Mouse (Mus musculus) thymus, postnatal 10 days (tissue): ENCODE results near the gene Taldo1.
A peak's percentile ranks its signal among the peaks of the same experiment; 100 is the strongest.

ENCODE experiments used
- DNase-seq, 2 experiments: peaks; one replicate each; pipeline ENCODE4 v3.0.0; 2021; ENCODE audit warnings: low spot score in 2 of 2

Taldo1 gene

DNA sequence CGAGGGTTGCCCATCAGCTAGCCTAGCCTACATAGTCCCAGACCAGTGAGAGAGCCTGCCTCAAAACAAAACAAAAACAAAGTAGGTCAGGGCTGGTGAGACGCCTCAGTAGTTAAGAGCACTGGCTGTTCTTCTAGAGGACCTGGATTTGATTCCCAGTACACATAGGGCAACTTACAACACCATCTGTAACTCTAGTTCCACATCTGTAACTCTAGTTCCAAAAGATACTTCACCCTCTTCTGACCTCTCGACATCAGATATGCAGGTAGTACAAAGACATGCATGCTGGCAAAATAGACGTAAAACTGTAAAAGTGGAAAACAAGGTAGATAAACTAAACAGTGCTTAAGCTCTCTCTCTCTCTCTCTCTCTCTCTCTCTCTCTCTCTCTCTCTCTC is 31.8 kb downstream of the Taldo1 start:
- no peak for DNase-seq

DNA sequence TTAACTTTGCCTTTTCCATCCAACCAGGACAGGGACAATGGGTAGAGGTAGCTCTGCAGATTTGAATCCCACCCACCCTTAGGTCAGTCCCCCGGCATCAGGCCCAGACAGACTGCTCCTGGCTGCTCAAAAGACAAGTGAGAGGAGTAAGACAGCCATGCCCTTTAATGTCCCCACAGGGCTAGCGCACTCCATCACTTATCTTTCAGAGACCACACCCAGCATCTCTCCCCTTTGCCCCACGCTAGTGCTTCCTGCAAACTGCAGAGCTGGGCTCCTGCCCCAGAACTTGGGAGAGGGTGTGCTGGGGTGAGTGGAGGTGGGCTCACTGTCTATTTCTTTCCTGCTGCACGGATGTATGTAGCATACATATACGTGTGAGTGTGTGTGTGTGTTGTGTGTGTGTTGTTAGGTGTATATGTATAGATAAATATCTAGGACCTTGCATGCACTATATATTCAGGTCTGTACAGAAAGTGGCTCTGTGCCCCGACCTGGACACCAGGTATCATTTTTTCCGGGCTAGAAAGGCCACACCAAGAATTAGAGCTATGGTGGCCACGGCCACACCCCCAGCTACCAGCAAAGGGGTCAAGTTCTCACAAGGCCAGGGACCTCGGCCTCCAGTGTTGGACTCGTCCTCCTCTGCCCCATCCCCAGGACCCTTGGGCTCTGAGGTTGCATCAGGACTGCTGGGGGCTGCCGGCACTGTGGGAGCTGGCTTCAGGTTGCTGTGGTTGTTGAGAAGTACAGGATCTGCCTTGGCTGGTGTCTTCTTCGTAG is 35.1 kb downstream of the Taldo1 start:
- DNase-seq, result no peak

DNA sequence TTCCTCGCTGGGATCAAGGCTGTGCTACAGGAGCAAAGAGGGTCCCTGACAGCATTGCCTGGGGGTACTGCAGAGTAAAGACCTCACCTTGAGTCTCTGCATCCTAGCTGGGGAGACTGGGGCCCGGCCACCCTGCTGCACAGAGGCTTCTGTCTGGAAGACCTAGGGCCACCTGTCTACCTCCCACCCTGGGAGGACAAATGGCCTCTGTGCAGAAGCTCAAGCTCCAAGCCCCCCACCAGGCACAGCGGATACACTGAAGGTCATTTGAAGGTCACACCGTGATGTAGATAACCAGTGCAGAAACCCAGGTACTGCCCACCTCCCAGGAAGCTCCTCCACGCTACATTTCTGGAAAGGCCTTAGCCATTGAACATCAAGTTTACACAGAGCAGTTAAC is 36.7 kb downstream of the Taldo1 start:
- no peak for DNase-seq

DNA sequence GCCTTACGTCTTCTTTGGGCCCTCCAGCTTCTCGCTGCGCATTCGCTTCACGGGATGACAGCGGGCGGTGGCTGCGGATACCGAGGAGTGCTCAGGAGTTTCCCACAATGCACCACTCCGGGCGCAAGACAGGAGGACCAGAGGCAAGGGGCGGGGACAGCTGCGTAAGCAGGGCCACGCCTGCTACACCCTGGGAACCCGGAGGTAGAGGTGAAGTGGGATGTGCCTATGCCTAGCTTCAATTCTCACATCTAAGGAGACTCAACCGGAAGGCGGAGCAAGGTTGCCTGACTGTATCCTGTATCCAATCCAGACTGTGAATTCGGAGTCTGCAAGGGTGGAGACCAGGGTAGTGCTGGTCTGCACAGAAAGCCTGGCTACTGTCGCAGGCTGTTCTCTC is 37.3 kb downstream of the Taldo1 start, which contains the start of gene Cend1:
Cend1 (minus strand) TSS at position 182 of the 400 bp plus-strand sequence.
- DNase-seq, result no peak

DNA sequence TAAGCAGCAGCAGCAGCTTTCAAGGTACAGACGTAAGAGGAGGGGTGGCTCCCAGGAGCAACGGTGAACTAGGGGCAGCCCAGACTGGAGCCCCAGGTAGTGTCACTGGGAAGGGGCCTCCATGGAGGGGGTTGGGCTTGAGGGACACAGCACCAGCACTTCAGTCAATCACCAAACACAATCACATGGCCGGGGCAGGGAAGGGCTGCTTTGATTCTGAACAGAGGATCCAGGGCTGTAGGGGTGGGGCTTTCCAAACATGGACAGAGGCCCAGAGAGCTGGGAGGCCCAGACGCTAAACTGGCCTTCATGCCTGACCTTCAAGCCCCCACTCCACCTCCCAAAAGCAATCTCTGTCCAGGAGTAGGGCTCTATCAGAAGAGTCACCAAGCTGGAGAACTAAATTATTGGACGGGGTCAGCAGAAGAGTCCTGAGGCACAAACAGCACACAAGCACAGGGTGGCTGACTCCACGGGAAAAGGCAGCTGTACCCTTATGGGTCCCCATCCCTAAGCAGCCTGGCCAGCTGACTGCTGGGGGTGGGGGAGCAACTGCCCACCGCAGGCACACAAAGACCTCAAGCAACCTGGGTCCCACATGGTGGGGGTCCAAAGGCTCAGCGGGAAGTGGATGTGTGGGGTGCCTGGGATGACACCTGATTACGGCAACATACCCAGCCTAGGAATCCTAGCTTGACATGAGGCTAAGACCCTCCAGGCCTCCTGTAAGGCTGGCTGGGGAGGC is 38.0 kb downstream of the Taldo1 start:
- DNase-seq, result no peak

DNA sequence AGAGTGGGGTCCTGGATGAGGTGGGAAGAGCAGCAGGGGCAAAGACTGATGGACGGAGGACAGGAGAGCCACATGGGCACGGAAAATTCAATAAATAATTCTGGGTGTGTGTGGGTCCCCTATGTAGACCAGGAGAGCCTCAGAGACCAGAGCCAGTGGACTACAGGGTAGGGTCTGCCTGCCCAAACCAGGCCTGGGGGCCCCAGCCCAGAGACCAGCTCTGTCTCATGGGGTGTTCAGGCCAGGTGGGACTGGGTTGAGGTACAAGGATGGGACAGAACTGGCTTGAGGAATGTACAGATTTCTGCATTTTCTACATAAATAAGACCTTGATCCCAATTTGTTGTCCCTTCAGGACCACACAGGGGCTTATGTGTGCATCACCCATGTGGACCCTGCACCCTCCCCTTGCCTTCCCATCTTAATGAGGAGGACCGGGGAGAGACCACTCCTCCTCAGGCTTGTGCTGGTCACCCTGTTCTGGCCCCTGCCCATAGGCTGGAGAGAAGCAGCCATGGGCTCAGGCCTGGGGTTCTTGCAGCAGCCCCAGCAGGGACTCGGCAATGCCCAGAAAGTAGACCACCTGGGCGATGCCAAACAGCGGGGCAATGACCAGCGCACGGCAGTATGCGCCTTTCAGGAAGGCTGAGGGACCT is 38.7 kb downstream of the Taldo1 start:
- no peak for DNase-seq

DNA sequence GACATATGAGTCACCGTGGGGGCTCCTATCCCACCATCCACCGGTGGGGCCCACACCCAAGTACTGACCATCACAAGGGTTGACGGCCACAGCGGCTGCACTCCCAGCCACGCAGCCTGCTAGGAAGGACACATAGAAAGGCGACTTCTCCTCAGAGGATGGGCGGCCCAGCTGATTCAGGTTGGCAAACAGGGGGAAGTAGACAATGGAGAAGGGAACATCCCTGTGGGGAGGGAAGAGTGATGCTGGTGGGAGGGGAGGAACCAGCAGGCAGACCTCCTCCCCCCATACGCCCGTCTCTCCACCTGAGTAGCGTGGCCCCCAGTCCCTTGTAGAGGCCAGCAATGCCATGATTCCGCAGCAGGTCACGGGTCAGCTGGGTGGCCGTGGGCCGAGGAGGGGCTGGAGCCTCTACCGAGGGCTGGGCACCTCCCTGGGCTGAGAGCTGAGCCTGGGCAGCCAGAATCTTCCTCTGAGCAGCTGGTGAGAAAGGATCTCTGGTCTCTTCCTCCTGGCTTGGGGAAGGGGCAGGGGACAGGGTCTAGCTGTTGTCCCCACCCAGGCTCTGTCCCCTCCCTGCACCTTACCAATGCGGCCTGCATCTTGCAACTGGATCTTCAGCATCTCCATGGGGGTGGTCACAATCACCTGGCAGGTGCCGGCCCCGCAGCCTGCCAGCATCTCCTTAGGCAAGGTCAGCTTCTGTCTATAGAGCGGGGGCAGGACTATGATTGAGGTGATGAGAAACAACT is 39.6 kb downstream of the Taldo1 start:
- no peak for DNase-seq

DNA sequence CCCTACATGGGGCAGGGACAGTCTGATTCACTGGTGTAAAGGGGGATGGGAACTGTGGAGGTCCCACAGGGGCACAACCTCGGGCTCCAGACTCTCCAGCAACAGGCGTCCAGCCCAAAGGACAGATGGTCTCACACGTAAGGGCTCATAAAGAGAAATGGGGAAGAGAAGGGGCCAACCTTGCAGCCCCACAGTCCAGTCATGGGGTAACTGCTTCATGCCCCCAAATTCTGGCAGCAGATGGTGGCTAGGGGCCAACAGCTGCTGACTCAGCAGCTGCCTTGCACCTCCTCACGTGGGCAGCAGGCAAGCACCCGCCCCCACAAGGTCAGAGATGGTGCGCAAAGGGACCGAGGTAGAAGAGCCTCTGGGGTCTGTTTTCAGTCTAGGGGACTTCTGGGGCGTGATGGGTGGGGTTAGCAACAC is 40.2 kb downstream of the Taldo1 start:
- DNase-seq, result no peak

DNA sequence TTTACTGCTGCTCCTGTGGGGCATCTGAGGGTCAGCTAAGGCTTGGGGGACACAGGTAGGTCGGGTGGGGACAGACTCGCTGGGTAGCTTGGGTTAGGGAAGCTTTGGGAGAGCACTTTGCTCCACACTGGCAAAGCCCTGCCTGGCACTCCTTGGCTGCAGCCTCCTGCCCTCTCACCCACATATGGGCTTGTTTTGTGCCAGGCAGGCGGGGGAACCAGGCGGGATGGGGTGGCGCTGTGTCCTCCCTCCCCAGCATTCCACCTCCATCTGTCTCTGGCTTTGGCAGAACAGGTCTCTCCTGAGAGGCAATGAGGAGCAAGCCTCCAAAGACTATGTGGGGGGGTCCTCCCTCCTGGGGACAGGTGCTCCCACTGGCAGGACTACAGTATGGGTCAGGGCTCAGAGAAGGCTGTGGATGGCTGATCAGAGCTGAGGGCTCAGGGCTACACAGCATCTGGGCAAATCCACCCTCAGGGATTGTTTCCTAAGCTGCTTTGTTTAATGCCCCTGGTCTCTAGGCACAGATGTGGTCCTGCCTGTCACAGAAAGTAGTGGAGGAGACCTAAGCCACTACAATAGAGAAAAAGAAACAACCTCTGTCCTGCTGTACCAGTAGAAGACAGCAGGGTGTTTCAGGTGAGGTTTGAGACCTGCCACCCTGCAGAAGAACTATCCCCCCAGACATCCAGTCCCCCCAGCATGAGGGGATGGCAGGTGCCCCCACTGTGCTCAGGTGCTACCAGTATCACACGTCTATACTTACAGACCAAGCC is 40.9 kb downstream of the Taldo1 start:
- DNase-seq, result no peak

DNA sequence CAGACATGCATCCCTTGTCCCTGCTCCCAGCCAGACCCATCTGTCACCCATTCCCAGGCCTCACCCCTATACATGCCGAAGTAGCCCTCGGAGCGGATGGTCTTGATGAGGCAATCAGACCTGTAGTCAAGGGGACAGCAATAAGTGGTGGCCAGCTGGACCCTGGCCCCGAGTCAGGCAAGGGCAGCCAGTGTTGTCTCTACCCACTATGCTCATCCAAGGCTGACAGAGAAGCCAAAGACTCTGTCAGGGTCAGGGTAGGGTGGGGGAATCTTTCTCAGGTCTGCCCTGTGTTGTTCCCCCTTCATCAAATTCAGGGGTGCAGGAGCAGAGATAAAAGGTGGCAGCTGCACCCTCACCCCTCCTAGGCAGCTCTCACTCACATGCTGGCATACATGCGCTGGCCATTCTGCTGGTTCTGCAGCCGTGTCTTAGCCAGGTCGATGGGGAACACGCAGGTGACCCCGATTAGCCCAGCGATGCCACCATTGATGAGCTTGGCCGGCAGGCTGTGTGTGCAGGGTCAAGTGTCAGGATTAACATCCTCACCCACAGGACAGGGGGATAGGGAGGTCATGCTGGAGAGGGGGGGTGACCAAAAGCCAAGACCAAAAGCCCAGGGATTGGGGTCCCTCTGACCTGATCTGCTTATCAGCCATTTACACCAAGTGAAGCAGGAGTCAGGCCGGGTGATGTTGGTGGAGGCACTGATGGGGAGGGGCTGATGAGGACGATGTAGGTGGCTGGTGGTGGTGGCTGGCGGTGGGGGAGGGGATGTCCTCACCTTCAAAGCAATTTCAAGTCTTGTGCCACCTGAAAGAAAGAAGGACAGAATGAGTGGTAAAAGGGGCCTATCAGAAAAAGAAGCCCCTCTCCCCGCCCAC is 41.8 kb downstream of the Taldo1 start:
- DNase-seq, result no peak

DNA sequence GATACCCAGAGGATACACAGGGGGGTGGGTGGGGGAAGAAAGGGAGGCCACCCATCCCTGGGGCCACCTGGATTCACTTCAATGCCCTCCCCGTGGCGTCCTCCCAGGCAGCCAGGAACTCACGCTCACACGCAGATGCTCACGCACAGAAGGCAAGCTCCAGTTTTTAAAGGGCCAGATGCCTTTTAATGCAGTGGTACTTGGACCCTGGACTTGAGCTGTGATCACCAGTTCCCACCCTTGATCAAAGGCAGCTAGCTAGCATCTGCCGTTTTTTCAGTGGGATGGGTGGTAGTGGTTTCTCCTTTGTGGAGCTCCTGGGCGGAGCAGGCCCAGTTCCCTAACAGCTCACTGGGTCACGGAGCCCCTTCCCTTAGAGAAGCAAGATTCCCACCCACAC is 42.5 kb downstream of the Taldo1 start:
- no peak for DNase-seq

DNA sequence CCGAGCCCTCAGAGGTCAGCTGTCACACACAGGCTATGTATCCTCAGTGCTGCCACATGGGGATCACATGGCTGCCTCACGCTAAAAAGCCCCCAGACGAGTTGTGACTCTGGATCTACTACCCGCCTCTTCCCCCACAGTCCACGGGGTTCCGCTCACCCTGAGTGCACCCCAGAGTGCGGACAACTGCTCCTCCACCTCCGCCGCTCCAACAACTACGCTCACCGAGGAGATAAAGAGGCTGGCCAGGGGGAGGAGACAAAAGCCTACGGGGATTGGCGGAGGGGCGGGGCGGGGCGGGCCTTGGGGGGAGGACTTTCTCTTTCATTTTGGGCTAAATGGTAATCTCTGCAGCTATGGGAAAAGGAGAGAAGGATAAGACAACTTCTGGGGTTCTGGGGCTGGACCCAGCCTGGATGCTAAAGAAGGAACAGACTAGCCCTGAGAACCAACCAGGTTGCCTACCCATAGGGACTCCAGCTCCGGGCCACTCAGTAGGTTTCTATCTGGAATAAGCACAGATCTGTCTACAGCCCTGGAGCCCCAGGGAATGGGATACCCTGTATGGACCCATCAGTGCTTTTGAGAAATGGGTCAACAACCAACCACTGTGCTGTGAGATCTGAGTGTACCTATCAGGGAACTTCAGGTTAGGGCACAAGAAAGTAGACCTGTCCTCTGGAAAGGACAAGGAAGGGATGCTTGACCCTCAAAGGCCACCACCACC is 43.3 kb downstream of the Taldo1 start:
- DNase-seq, result peak in 1 of 2 experiments; percentile 64

DNA sequence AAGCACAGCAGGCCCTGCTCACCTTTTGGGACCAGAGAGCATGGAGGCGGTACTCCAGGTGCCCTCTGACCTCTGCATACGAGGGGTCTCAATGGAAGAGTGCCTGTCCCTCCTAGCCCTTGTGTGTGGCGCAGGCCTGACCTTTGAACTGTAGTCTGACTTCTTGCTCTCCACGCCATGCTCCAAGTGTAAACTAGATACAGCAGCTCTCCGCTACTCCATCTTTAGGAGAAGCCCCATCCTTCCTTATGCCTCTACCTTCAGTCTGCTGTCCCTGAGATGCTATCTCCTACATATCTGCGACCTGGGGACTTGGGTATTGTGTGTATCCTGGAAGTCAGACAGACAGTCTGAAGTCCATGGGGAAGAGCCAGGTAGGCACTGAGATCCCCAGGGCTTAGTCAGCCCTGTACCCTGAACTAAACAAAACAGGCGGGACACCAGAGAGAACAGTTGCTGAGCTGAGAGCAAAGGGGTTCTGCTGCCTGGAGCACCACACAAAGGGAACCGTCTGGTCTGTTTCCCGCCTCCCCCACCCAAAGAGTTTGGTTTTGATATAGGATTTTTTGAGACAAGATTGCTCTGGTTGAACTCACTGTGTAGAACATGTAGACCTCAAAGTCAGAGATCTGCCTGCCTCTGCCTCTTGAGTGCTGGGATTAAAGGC is 44.0 kb downstream of the Taldo1 start:
- no peak for DNase-seq

DNA sequence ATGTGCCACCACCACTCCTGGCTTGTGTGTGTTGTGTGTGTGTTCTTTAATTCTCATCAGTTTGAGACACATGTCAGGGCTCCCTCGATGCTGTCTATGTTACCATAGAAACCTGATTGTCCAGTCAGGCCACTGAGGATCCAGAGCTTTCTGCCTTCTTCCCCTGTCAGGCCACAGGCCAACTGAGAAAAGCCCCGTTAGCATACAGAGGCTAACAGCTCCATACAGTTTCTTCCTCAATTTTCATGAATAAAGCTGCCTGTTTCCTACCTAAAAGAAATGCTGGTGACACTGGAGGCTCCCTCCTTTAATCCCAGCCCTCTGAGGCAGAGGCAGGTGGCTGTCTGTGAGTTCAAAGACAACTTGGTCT is 44.5 kb downstream of the Taldo1 start:
- no peak for DNase-seq

DNA sequence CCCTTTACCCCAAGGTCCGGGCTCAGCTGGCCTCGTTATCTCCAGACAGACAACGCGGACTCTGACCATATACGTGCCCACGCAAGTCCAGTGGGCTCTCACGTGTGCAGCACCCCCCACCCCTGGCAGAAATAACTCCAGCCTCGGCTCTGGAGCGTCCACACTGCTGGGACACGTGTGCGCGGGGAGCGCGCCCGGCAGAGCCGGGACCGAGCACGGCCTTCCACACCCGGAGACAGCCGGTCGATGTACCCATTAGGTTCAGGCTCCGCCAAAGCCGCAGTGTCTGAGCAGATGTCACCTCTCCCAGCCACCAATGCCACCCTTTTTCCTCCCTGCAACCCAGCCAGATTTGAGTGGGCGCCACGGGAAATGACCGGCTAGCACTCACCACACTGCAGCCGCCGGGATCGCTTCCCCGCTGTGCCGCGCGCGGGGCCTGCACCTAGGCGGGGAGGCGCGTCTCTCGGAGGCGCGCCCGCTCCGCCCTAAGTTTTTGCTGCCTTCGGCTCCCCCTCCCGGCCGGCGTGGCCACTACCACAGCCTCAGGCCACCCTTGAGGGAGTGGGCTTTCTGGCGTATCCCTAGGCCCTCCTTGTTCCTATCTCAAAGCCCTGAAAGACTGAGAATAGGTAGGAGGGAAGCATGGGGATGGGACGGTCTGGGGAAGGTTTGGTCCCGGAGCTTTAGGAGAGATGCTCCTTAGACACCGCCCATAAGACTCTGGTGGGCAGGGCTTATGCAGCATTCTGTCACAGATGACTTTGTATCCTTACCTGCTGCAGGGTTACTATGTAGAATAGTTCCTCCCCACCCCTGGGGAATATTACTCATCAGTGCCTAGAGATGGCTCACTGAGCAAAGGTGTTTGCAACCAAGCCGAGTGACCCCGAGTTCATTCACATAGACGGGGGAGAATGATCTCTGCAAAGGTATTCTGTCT is 45.5 kb downstream of the Taldo1 start, which contains the start of gene Slc25a22:
Slc25a22 (minus strand) TSS at position 715 of the 943 bp plus-strand sequence.
- DNase-seq, result peak; percentile 75 to 83

DNA sequence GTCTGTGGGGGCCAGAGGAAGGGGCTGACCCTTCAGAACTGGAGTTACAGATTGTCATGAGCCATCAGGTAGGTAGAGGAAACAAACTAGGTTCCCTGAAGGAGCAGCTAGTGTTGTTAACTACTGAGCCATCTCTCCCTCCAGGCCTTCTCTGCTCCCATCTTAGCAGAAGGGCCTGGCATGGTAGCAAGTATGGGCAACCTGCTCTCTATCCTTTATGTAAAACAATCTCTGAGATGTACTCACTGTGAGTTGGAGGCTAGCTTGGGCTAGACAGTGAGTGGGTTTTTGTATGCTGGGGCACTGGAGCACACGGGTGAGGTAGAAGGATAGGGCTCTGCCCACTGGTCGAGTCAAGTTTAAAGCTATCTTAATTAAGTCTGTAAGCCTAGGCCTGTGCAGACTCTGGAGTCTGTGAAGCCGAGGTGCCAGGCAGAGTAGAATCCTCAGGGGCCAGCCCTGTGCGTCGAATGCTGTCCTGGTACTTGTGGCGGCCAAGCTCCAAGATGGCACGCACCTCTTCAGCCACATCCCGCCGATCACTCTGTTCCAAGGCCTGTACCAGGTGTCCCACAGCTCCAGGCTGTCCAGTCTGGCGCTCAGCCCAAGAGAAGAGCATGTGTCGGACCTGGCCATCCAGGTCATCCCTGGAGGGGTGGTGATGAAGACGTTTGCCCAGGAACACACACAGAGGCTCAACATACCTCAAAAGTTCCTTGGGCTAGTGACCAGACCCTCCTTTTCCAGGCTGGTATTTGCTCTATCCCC is 46.4 kb downstream of the Taldo1 start:
- no peak for DNase-seq

DNA sequence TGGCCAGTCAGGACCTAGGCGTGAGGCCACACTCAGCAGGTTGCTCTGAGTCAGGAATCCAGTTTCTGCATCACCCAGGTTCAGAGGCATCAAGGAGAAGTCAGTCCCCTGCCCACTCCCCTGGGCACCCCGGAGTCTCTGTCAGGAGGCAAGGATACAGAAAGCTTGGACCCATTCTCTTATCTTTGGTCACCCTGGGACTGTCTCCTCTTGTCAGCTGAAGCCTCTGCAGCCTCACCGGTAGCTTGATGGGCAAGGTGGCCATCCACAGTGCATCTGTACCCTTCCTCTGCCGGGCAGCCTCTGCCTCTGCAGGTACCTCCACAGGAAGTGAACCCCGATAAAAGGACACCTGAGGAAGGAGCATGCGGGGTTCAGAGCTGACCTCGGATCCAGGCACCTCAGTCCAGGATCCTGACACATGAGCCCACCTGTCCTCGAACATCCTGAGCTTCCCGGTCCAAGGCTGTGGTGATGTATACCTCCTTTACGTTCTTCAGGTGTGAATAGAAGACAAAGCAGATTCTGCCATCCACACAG is 47.2 kb downstream of the Taldo1 start:
- no peak for DNase-seq
